Mouse (Mus musculus): ENCODE measurements around the gene Srrm1. TPM values are rescaled to one million over a fixed set of nuclear protein-coding genes. Genes with fewer than 3 reads are reported as not detected.

Gene Srrm1
- total and polyA plus RNA-seq, 3 experiments: 98.8 to 612 (median 565) TPM

GRCm38 (mm10) chr4:135306533-135306932 is 46.6 kb downstream of the Srrm1 start:
- H3K36me3 ChIP-seq (replicated peaks): no peaks in the 10 kb centered on the region
- TF ChIP-seq GATA1 (IDR thresholded peaks at IDR 0.05; ENCODE audit: borderline replicate concordance, low read length): no peak
- TF ChIP-seq POLR2AphosphoS5 (IDR thresholded peaks at IDR 0.05; ENCODE audit: insufficient replicate concordance, low read depth, low read length): no peak
- TF ChIP-seq CTCF (IDR thresholded peaks at IDR 0.05; ENCODE audit: low read depth, low read length): no peak
- no peak for TF ChIP-seq TAL1 (conservative IDR thresholded peaks at IDR 0.05; ENCODE audit: low read depth, low read length)
- H3K27me3 ChIP-seq (ENCODE audit: insufficient read depth, low read length): no peaks in the 10 kb centered on the region
- H3K4me1 ChIP-seq (ENCODE audit: insufficient read depth, low read depth, low read length): peaks cover 70% of the 10 kb centered on the region
- no peak for ATAC-seq (ENCODE audit: extremely low read depth, insufficient number of reproducible peaks, low FRiP score, poor library complexity, severe bottlenecking)
- H3K4me3 ChIP-seq (ENCODE audit: low read depth, low read length): no peak overlapping the region; the same call in 1 of the 2 replicates
- no peaks in the 10 kb centered on the region for H3K9me3 ChIP-seq (replicated peaks)
- no peak for DNase-seq (ENCODE audit: low spot score)

DNA sequence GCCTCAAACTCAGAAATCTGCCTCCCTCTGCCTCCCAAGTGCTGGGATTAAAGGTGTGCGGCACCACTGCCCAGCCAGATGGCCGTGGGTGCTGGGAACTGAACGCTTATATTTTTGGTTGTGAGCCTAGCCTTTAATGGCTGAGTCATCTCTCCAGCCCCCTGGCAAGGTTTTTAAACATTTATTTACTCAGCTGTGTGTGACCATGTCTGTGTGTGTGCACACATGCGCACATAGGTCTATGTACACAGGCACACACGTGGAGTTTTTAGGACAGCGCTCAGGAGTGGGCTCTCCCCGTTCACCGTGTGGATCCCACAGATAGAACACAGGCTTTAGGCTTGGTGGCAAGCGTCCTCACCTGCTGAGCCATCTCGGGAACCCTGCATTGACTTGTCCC is 50.9 kb downstream of the Srrm1 start:
- Histone ChIP-seq H3K4me3 (ENCODE audit: low read depth, low read length) (no peak overlapping the region), H3K9me3 (replicated peaks) (peaks cover 7% of the 10 kb centered on the region), H3K27me3 (ENCODE audit: insufficient read depth, low read length) (no peaks in the 10 kb centered on the region), H3K4me1 (ENCODE audit: insufficient read depth, low read depth, low read length) (peaks cover 63% of the 10 kb centered on the region), H3K36me3 (replicated peaks) (no peaks in the 10 kb centered on the region)
- TF ChIP-seq GATA1 (IDR thresholded peaks at IDR 0.05; ENCODE audit: borderline replicate concordance, low read length) (no peak), POLR2AphosphoS5 (IDR thresholded peaks at IDR 0.05; ENCODE audit: insufficient replicate concordance, low read depth, low read length) (no peak), CTCF (IDR thresholded peaks at IDR 0.05; ENCODE audit: low read depth, low read length) (no peak), GATA2 (IDR thresholded peaks at IDR 0.05; ENCODE audit: borderline replicate concordance, low read depth, low read length) (no peak), TAL1 (conservative IDR thresholded peaks at IDR 0.05; ENCODE audit: low read depth, low read length) (no peak)
- DNase-seq (ENCODE audit: low spot score) (no peak), ATAC-seq (ENCODE audit: extremely low read depth, insufficient number of reproducible peaks, low FRiP score, poor library complexity, severe bottlenecking) (no peak)

GRCm38 (mm10) chr4:135301166-135301565 is 52.0 kb downstream of the Srrm1 start:
- Histone ChIP-seq H3K4me1 (ENCODE audit: insufficient read depth, low read depth, low read length) (peaks cover 58% of the 10 kb centered on the region), H3K27me3 (ENCODE audit: insufficient read depth, low read length) (no peaks in the 10 kb centered on the region), H3K9me3 (replicated peaks) (peaks cover 7% of the 10 kb centered on the region), H3K4me3 (ENCODE audit: low read depth, low read length) (no peak overlapping the region), H3K36me3 (replicated peaks) (no peaks in the 10 kb centered on the region)
- ATAC-seq (ENCODE audit: extremely low read depth, insufficient number of reproducible peaks, low FRiP score, poor library complexity, severe bottlenecking): no peak
- TF ChIP-seq POLR2AphosphoS5 (IDR thresholded peaks at IDR 0.05; ENCODE audit: insufficient replicate concordance, low read depth, low read length): no peak
- no peak for TF ChIP-seq CTCF (IDR thresholded peaks at IDR 0.05; ENCODE audit: low read depth, low read length)
- TF ChIP-seq GATA2 (IDR thresholded peaks at IDR 0.05; ENCODE audit: borderline replicate concordance, low read depth, low read length): no peak
- no peak for TF ChIP-seq TAL1 (conservative IDR thresholded peaks at IDR 0.05; ENCODE audit: low read depth, low read length)
- no peak for TF ChIP-seq GATA1 (IDR thresholded peaks at IDR 0.05; ENCODE audit: borderline replicate concordance, low read length)
- no peak for DNase-seq (ENCODE audit: low spot score)

- H3K9me3 ChIP-seq (replicated peaks): peaks cover 7% of the 10 kb centered on the region
- no peaks in the 10 kb centered on the region for H3K36me3 ChIP-seq (replicated peaks)
- peaks cover 51% of the 10 kb centered on the region for H3K4me1 ChIP-seq (ENCODE audit: insufficient read depth, low read depth, low read length)
- DNase-seq (ENCODE audit: low spot score) (no peak), ATAC-seq (ENCODE audit: extremely low read depth, insufficient number of reproducible peaks, low FRiP score, poor library complexity, severe bottlenecking) (no peak)
- no peaks in the 10 kb centered on the region for H3K27me3 ChIP-seq (ENCODE audit: insufficient read depth, low read length)
- no peak for TF ChIP-seq TAL1 (conservative IDR thresholded peaks at IDR 0.05; ENCODE audit: low read depth, low read length)
- TF ChIP-seq CTCF (IDR thresholded peaks at IDR 0.05; ENCODE audit: low read depth, low read length): no peak
- TF ChIP-seq GATA1 (IDR thresholded peaks at IDR 0.05; ENCODE audit: borderline replicate concordance, low read length): no peak
- no peak for TF ChIP-seq GATA2 (IDR thresholded peaks at IDR 0.05; ENCODE audit: borderline replicate concordance, low read depth, low read length)
- TF ChIP-seq POLR2AphosphoS5 (IDR thresholded peaks at IDR 0.05; ENCODE audit: insufficient replicate concordance, low read depth, low read length): no peak
- H3K4me3 ChIP-seq (ENCODE audit: low read depth, low read length): no peak overlapping the region
Observed at GRCm38 (mm10) chr4:135300248-135301041, 52.7 kb downstream of the Srrm1 start.

DNA sequence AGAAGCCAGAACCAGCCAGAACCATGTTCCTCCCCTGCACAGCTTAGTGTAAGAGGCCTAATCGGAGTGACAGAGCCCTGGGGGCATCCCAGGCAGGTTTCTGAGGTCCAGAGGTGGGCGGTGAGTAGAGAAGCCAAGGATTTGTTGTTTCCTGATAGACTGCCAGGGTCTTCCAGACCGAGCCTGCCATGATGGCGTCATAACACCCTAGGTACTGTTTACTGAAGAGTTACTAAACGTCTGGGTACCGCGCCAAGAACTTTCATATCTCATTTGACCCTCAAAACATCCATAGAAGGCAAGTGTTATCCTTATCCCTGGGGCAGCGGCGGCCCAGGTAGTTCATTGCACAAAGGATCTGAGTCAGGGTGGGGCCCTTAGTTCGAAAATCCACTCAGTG is 54.4 kb downstream of the Srrm1 start:
- H3K4me3 ChIP-seq (ENCODE audit: low read depth, low read length): no peak overlapping the region
- peaks cover 57% of the 10 kb centered on the region for H3K4me1 ChIP-seq (ENCODE audit: insufficient read depth, low read depth, low read length)
- no peaks in the 10 kb centered on the region for H3K27me3 ChIP-seq (ENCODE audit: insufficient read depth, low read length)
- H3K36me3 ChIP-seq (replicated peaks): no peaks in the 10 kb centered on the region
- DNase-seq (ENCODE audit: low spot score): no peak
- TF ChIP-seq GATA2 (IDR thresholded peaks at IDR 0.05; ENCODE audit: borderline replicate concordance, low read depth, low read length): no peak
- no peak for TF ChIP-seq CTCF (IDR thresholded peaks at IDR 0.05; ENCODE audit: low read depth, low read length)
- no peak for TF ChIP-seq POLR2AphosphoS5 (IDR thresholded peaks at IDR 0.05; ENCODE audit: insufficient replicate concordance, low read depth, low read length)
- TF ChIP-seq GATA1 (IDR thresholded peaks at IDR 0.05; ENCODE audit: borderline replicate concordance, low read length): no peak
- TF ChIP-seq TAL1 (conservative IDR thresholded peaks at IDR 0.05; ENCODE audit: low read depth, low read length): no peak
- ATAC-seq (ENCODE audit: extremely low read depth, insufficient number of reproducible peaks, low FRiP score, poor library complexity, severe bottlenecking): no peak
- peaks cover 7% of the 10 kb centered on the region for H3K9me3 ChIP-seq (replicated peaks)

DNA sequence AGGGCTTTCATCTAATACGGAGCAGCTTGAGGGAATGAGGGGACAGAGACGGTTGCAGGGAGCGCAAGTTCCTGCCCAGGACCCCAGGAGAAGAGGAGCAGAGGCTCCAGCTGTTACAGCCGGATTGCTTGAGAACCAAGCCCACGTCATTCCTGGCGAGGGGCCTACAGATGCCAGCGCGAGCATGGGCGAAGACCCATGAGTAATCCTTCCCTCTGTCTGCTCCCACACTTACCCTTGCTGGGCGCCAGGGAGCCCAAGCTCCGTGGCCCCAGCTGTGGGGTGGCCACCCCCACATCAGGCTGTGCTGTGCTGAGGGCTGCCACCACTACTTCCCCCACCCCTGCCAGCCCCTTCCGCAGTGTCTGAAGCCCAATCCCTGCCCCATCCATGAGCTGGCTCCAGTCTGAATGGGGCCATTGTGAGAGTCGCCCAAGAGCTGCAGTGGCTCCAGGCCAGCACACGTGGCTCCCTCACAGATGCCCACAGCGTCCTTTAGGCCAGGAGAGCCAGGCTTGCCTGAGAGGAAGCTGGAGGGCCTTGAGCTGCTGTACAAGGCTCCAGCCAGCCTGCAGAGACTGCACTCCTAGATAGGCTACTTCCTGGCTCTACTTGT is 55.1 kb downstream of the Srrm1 start:
- Histone ChIP-seq H3K4me3 (ENCODE audit: low read depth, low read length) (no peak overlapping the region), H3K4me1 (ENCODE audit: insufficient read depth, low read depth, low read length) (peaks cover 63% of the 10 kb centered on the region), H3K27me3 (ENCODE audit: insufficient read depth, low read length) (no peaks in the 10 kb centered on the region), H3K36me3 (replicated peaks) (no peaks in the 10 kb centered on the region), H3K9me3 (replicated peaks) (peaks cover 7% of the 10 kb centered on the region)
- no peak for TF ChIP-seq TAL1 (conservative IDR thresholded peaks at IDR 0.05; ENCODE audit: low read depth, low read length)
- no peak for TF ChIP-seq CTCF (IDR thresholded peaks at IDR 0.05; ENCODE audit: low read depth, low read length)
- TF ChIP-seq GATA1 (IDR thresholded peaks at IDR 0.05; ENCODE audit: borderline replicate concordance, low read length): no peak
- TF ChIP-seq GATA2 (IDR thresholded peaks at IDR 0.05; ENCODE audit: borderline replicate concordance, low read depth, low read length): no peak
- no peak for TF ChIP-seq POLR2AphosphoS5 (IDR thresholded peaks at IDR 0.05; ENCODE audit: insufficient replicate concordance, low read depth, low read length)
- DNase-seq (ENCODE audit: low spot score): no peak
- ATAC-seq (ENCODE audit: extremely low read depth, insufficient number of reproducible peaks, low FRiP score, poor library complexity, severe bottlenecking): no peak
